Mouse (Mus musculus): ENCODE results near the gene Ackr3. TPM values are rescaled to one million over a fixed set of nuclear protein-coding genes. Genes with fewer than 3 reads are reported as not detected.

The Ackr3 gene
- total and polyA plus RNA-seq, 3 experiments, result 13.1 to 34.4 (median 23.1) TPM

- H3K27ac ChIP-seq (ENCODE audit: insufficient read depth, low read depth), result no peak overlapping the region
- no peaks in the 10 kb centered on the region for H3K36me3 ChIP-seq (replicated peaks in 1 of 2; ENCODE audit: control insufficient read depth in 1 of 2, insufficient read depth in 1 of 2, low read length in 1 of 2)
- H3K9me3 ChIP-seq (replicated peaks; ENCODE audit: low read length), result no peaks in the 10 kb centered on the region
- H3K79me2 ChIP-seq (replicated peaks; ENCODE audit: control insufficient read depth, extremely low read depth, insufficient read depth, poor library complexity, severe bottlenecking), result no peaks in the 10 kb centered on the region
- in situ Hi-C loops (cut with MboI; ENCODE audit: low pct_ligation_motif_present, low pct_unique_long_range_greater_than_20kb, low sequenced_read_pairs), result loop anchor here (5.0 kb wide), 2 partner anchors 182 to 348 kb away; no protein-coding TSS in a partner anchor
- dilution Hi-C loops (cut with MboI; ENCODE audit: extremely low pct_ligation_motif_present, extremely low pct_unique_long_range_greater_than_20kb, low sequenced_read_pairs), result no loop called here
- no peak overlapping the region for H3K4me2 ChIP-seq (ENCODE audit: insufficient read depth, low read depth, poor library complexity, severe bottlenecking)
- peaks cover 5 to 42% of the 10 kb centered on the region in 2 experiments for H3K4me1 ChIP-seq (ENCODE audit: control insufficient read depth in 1 of 2, insufficient read depth in 2 of 2)
- H3K4me3 ChIP-seq (replicated peaks in 1 of 3; ENCODE audit: low read depth in 2 of 3, low read length in 2 of 3, poor library complexity in 1 of 3), result no peak overlapping the region
- no peak for DNase-seq (ENCODE audit: extremely low read depth)
- no peaks in the 10 kb centered on the region for H3K27me3 ChIP-seq (replicated peaks)
- TF ChIP-seq EP300 (IDR thresholded peaks at IDR 0.05; ENCODE audit: low read length), result no peak
- TF ChIP-seq NELFE (IDR thresholded peaks at IDR 0.05; ENCODE audit: low read depth, low read length), result no peak
- TF ChIP-seq ETS1 (conservative IDR thresholded peaks at IDR 0.05; ENCODE audit: low read depth, low read length), result no peak
- H3K9ac ChIP-seq (ENCODE audit: insufficient read depth, low read depth), result no peak overlapping the region
These were observed 40.8 kb downstream of the Ackr3 start for GRCm38 (mm10) chr1:90244537-90244936.

DNA sequence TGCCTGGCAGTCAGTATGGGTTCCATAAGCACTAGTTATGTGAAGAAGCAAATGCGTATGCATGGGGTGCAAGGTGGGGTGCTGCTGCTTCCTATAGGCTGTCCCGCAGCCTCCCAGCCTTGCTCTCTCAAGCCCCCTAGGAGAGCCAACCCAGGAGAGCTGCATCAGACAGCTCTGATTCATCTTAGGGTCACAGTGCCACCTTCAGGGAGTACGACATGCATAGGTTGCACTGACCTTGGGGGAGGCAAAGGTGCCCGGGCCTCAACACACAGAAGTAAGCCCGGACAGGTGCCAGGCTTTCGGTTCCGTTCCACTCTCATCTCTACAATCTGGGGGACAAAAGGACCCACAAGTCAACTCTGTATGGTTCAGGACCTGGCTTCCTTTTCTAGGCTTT lies 41.8 kb downstream of the Ackr3 start:
- Histone ChIP-seq H3K4me2 (ENCODE audit: insufficient read depth, low read depth, poor library complexity, severe bottlenecking) (no peak overlapping the region), H3K9me3 (replicated peaks; ENCODE audit: low read length) (no peaks in the 10 kb centered on the region), H3K79me2 (replicated peaks; ENCODE audit: control insufficient read depth, extremely low read depth, insufficient read depth, poor library complexity, severe bottlenecking) (no peaks in the 10 kb centered on the region), H3K36me3 (replicated peaks in 1 of 2; ENCODE audit: control insufficient read depth in 1 of 2, insufficient read depth in 1 of 2, low read length in 1 of 2) (no peaks in the 10 kb centered on the region), H3K27me3 (replicated peaks) (no peaks in the 10 kb centered on the region), H3K9ac (ENCODE audit: insufficient read depth, low read depth) (no peak overlapping the region), H3K4me1 (ENCODE audit: control insufficient read depth in 1 of 2, insufficient read depth in 2 of 2) (peaks cover 5 to 36% of the 10 kb centered on the region in 2 experiments), H3K4me3 (replicated peaks in 1 of 3; ENCODE audit: low read depth in 2 of 3, low read length in 2 of 3, poor library complexity in 1 of 3) (no peak overlapping the region), H3K27ac (ENCODE audit: insufficient read depth, low read depth) (no peak overlapping the region)
- in situ Hi-C loops (cut with MboI; ENCODE audit: low pct_ligation_motif_present, low pct_unique_long_range_greater_than_20kb, low sequenced_read_pairs) (no loop called here), dilution Hi-C loops (cut with MboI; ENCODE audit: extremely low pct_ligation_motif_present, extremely low pct_unique_long_range_greater_than_20kb, low sequenced_read_pairs) (no loop called here)
- TF ChIP-seq NRF1 (IDR thresholded peaks at IDR 0.05; ENCODE audit: low read depth, low read length), result no peak
- peak; percentile 24; the same call in 1 of the 2 replicates for TF ChIP-seq IRF4 (IDR thresholded peaks at IDR 0.05; ENCODE audit: low read depth, low read length)
- no peak for TF ChIP-seq UBTF (IDR thresholded peaks at IDR 0.05; ENCODE audit: low read depth, low read length)
- no peak for TF ChIP-seq POLR2A (IDR thresholded peaks at IDR 0.05; ENCODE audit: low read depth, low read length)
- TF ChIP-seq CHD2 (IDR thresholded peaks at IDR 0.05; ENCODE audit: low read length), result no peak
- TF ChIP-seq USF1 (IDR thresholded peaks at IDR 0.05; ENCODE audit: low read depth, low read length), result no peak
- no peak for TF ChIP-seq JUND (conservative IDR thresholded peaks at IDR 0.05; ENCODE audit: low read depth, low read length)
- no peak for TF ChIP-seq ZMIZ1 (IDR thresholded peaks at IDR 0.05; ENCODE audit: low read depth, low read length)
- TF ChIP-seq MAFK (IDR thresholded peaks at IDR 0.05; ENCODE audit: insufficient replicate concordance, low read length), result no peak
- TF ChIP-seq PAX5 (IDR thresholded peaks at IDR 0.05; ENCODE audit: low read length), result no peak
- no peak for TF ChIP-seq ZNF384 (IDR thresholded peaks at IDR 0.05; ENCODE audit: low read depth, low read length)
- no peak for TF ChIP-seq TBP (conservative IDR thresholded peaks at IDR 0.05; ENCODE audit: low read depth, low read length)
- TF ChIP-seq SMC3 (IDR thresholded peaks at IDR 0.05; ENCODE audit: low read depth, low read length), result peak; percentile 95
- peak; percentile 93 for TF ChIP-seq RAD21 (IDR thresholded peaks at IDR 0.05; ENCODE audit: low read depth, low read length)
- TF ChIP-seq ZC3H11A (IDR thresholded peaks at IDR 0.05; ENCODE audit: low read depth, low read length), result peak; percentile 83
- peak in 1 of 2 experiments; percentile 89; a peak in 2 of 4 replicates for TF ChIP-seq CTCF (conservative IDR thresholded peaks at IDR 0.05 in 1 of 2, IDR thresholded peaks at IDR 0.05 in 1 of 2; ENCODE audit: low read depth in 2 of 2, low read length in 2 of 2)
- TF ChIP-seq ELF1 (IDR thresholded peaks at IDR 0.05; ENCODE audit: low read depth, low read length), result no peak
- TF ChIP-seq ZKSCAN1 (IDR thresholded peaks at IDR 0.05; ENCODE audit: borderline replicate concordance, low read depth, low read length), result no peak
- peak; percentile 62 for DNase-seq (ENCODE audit: extremely low read depth)

Data from CH12.LX (cell line).